11 mouse cellular contexts compared by ENCODE assay signal in genomic region chr11:114639681-114640103, GRCm38 (mm10). TPM values are rescaled to one million over a fixed set of nuclear protein-coding genes. Genes with fewer than 3 reads are reported as not detected.
DNase-seq lines count a peak whose midpoint lies in the region; ATAC-seq lines count a peak whose summit lies in the region.
"Had no signal": no experiment of that assay in that cellular context is flagged by ENCODE, and none has a peak within 500 bp of the region (broad histone marks: within the 10 kb centered on the region; RNA-seq: fewer than 3 reads in every experiment).

No protein-coding gene starts in this region.

- no peak overlapping the region for H3K4me2 ChIP-seq in midbrain, embryonic 16.5 days (ENCODE audit: low read length)
- H3K4me2 ChIP-seq in midbrain, embryonic 13.5 days (replicated peaks) = peak overlapping the region; percentile 24

- H3K27ac ChIP-seq in midbrain, embryonic 10.5 days (replicated peaks) = peak overlapping the region; percentile 58
- no peak overlapping the region for H3K27ac ChIP-seq in midbrain, embryonic 16.5 days (ENCODE audit: low read length)
- H3K27ac ChIP-seq in embryonic facial prominence, embryonic 10.5 days (replicated peaks) = peak overlapping the region; percentile 51
- H3K27ac ChIP-seq in midbrain, embryonic 13.5 days = 0 out of 2 replicates have a peak overlapping the region, but pooled peaks have one; percentile 30

- WGBS in midbrain, embryonic 10.5 days = 3% methylated on average over 19 of the region's 19 CpGs
- 3% methylated on average over 19 of the region's 19 CpGs for WGBS in midbrain, embryonic 16.5 days
- 2% methylated on average over 19 of the region's 19 CpGs for WGBS in embryonic facial prominence, embryonic 10.5 days
- 4% methylated on average over 19 of the region's 19 CpGs for WGBS in midbrain, embryonic 13.5 days

- H3K27me3 ChIP-seq in midbrain, embryonic 10.5 days (ENCODE audit: low read depth, poor library complexity, severe bottlenecking) = peaks cover 69% of the 10 kb centered on the region
- H3K27me3 ChIP-seq in midbrain, embryonic 16.5 days (ENCODE audit: control insufficient read depth, insufficient read depth, low read depth, low read length) = no peaks in the 10 kb centered on the region; the same call in 1 of the 2 replicates
- H3K27me3 ChIP-seq in embryonic facial prominence, embryonic 10.5 days (replicated peaks; ENCODE audit: low read depth, poor library complexity, severe bottlenecking) = peaks cover 63% of the 10 kb centered on the region
- peaks cover 36% of the 10 kb centered on the region for H3K27me3 ChIP-seq in midbrain, embryonic 13.5 days

- peak; percentile 61 for DNase-seq in midbrain, embryonic 10.5 days (ENCODE audit: low spot score)
- DNase-seq in embryonic facial prominence, embryonic 10.5 days (ENCODE audit: low spot score) = peak; percentile 82
- DNase-seq in forelimb bud, embryonic 11.5 days (ENCODE audit: low read depth, low spot score) = peak; percentile 69
- DNase-seq in cerebellum, adult 9-11 months = no peak
- no peak for DNase-seq in adrenal gland, postnatal 10 days
- DNase-seq: cerebellum, adult 2 months; kidney, adult 18-20 months had no signal

- ATAC-seq in midbrain, embryonic 16.5 days = no peak
- ATAC-seq in midbrain, embryonic 13.5 days = peak; percentile 38; the same call in 1 of the 2 replicates
- no peak for ATAC-seq in megakaryocyte progenitor cell, adult 5-6 weeks (replicated peaks; ENCODE audit: poor library complexity)

- no peak overlapping the region for H3K9ac ChIP-seq in midbrain, embryonic 16.5 days (ENCODE audit: low read depth, low read length)
- H3K9ac ChIP-seq in midbrain, embryonic 13.5 days (replicated peaks) = no peak overlapping the region

- no peaks in the 10 kb centered on the region for H3K9me3 ChIP-seq in midbrain, embryonic 10.5 days (replicated peaks)
- no peaks in the 10 kb centered on the region for H3K9me3 ChIP-seq in midbrain, embryonic 16.5 days (replicated peaks; ENCODE audit: control insufficient read depth, low read length, poor library complexity, severe bottlenecking)
- no peaks in the 10 kb centered on the region for H3K9me3 ChIP-seq in embryonic facial prominence, embryonic 10.5 days
- H3K9me3 ChIP-seq in midbrain, embryonic 13.5 days = no peaks in the 10 kb centered on the region

- peak overlapping the region; percentile 36 for H3K4me3 ChIP-seq in midbrain, embryonic 10.5 days
- H3K4me3 ChIP-seq in midbrain, embryonic 16.5 days (ENCODE audit: low read depth, low read length) = no peak overlapping the region
- H3K4me3 ChIP-seq in embryonic facial prominence, embryonic 10.5 days = peak overlapping the region; percentile 44
- no peak overlapping the region for H3K4me3 ChIP-seq in midbrain, embryonic 13.5 days (replicated peaks)
- H3K4me3 ChIP-seq: myocyte had no signal

- peaks cover 51% of the 10 kb centered on the region for H3K4me1 ChIP-seq in midbrain, embryonic 10.5 days
- peaks cover 18% of the 10 kb centered on the region for H3K4me1 ChIP-seq in midbrain, embryonic 16.5 days (ENCODE audit: control insufficient read depth, insufficient read depth, low read length)
- H3K4me1 ChIP-seq in embryonic facial prominence, embryonic 10.5 days = peaks cover 62% of the 10 kb centered on the region
- peaks cover 34% of the 10 kb centered on the region for H3K4me1 ChIP-seq in midbrain, embryonic 13.5 days (replicated peaks)

- no peaks in the 10 kb centered on the region for H3K36me3 ChIP-seq in midbrain, embryonic 10.5 days
- H3K36me3 ChIP-seq in midbrain, embryonic 16.5 days (ENCODE audit: control insufficient read depth, insufficient read depth, low read length) = no peaks in the 10 kb centered on the region
- no peaks in the 10 kb centered on the region for H3K36me3 ChIP-seq in embryonic facial prominence, embryonic 10.5 days (replicated peaks)
- no peaks in the 10 kb centered on the region for H3K36me3 ChIP-seq in midbrain, embryonic 13.5 days

RNA-seq across cellular contexts. Expression of gene Rpl38, which starts 28.6 kb away (rescaled TPM):
- 851 and 1,060 TPM in 2 replicates for polyA plus RNA-seq in midbrain, embryonic 10.5 days (2016; fragmentation: Nextera tagmentation; extraction: Ambion mirVana)
- 641 and 649 TPM in 2 replicates for polyA plus RNA-seq in midbrain, embryonic 16.5 days (2015; fragmentation: Nextera tagmentation; extraction: Ambion mirVana)
- 1,047 and 1,098 TPM in 2 replicates for polyA plus RNA-seq in embryonic facial prominence, embryonic 10.5 days (2016; fragmentation: Nextera tagmentation; extraction: Ambion mirVana)
- polyA plus RNA-seq in midbrain, embryonic 13.5 days (2015; fragmentation: Nextera tagmentation; extraction: Ambion mirVana) = 826 and 835 TPM in 2 replicates
- total RNA-seq in adrenal gland, postnatal 10 days (2021) = 1,000 to 10,000 TPM; 1,144 to 1,253 TPM
- total RNA-seq in megakaryocyte progenitor cell, adult 5-6 weeks (2015) = 1,088 and 1,176 TPM in 2 replicates
- 3,319 and 5,175 TPM in 2 replicates for total RNA-seq in megakaryocyte progenitor cell, adult 5-6 weeks (2017)

RNA-seq across cellular contexts. Expression of gene Ttyh2, which starts 35.5 kb away (rescaled TPM):
- polyA plus RNA-seq in midbrain, embryonic 10.5 days (2016; fragmentation: Nextera tagmentation; extraction: Ambion mirVana) = 9.6 and 12.6 TPM in 2 replicates
- polyA plus RNA-seq in midbrain, embryonic 16.5 days (2015; fragmentation: Nextera tagmentation; extraction: Ambion mirVana) = 29.2 and 30.9 TPM in 2 replicates
- 14.9 and 16.1 TPM in 2 replicates for polyA plus RNA-seq in embryonic facial prominence, embryonic 10.5 days (2016; fragmentation: Nextera tagmentation; extraction: Ambion mirVana)
- polyA plus RNA-seq in midbrain, embryonic 13.5 days (2015; fragmentation: Nextera tagmentation; extraction: Ambion mirVana) = 24.2 and 24.6 TPM in 2 replicates
- total RNA-seq in adrenal gland, postnatal 10 days (2021) = 10 to 100 TPM; 61.1 to 63.0 TPM
- total RNA-seq in megakaryocyte progenitor cell, adult 5-6 weeks (2015) = 3.1 and 4.0 TPM in 2 replicates
- 4.4 and 5.9 TPM in 2 replicates for total RNA-seq in megakaryocyte progenitor cell, adult 5-6 weeks (2017)

Comparison
In these comparisons a context has a peak if more than half of its experiments do, and no peak if none do; other contexts are left out.
1. H3K4me3 ChIP-seq: peak in midbrain, embryonic 10.5 days (single experiment) and embryonic facial prominence, embryonic 10.5 days (single experiment); none in midbrain, embryonic 16.5 days (single experiment) and midbrain, embryonic 13.5 days (single experiment).
2. DNase-seq: peak in midbrain, embryonic 10.5 days (single experiment), embryonic facial prominence, embryonic 10.5 days (single experiment) and forelimb bud, embryonic 11.5 days (single experiment); none in cerebellum, adult 9-11 months (single experiment) and adrenal gland, postnatal 10 days (single experiment).